Mouse (Mus musculus) retina, embryonic 14.5 days (tissue): ENCODE measurements around the gene Epsti1.

Experiments used
- DNase-seq: peaks from one replicate; pipeline ENCODE4 v3.0.0-alpha.2; 2015; ENCODE audit warnings: low spot score

The Epsti1 gene

GRCm38 (mm10) chr14:78015540-78016321, 111.7 kb downstream of the Epsti1 start:
- peak; percentile 32 for DNase-seq

- no peak for DNase-seq
These were observed 112.4 kb downstream of the Epsti1 start for GRCm38 (mm10) chr14:78016398-78016797.

- DNase-seq: peak; percentile 29
These were observed 115.9 kb downstream of the Epsti1 start for GRCm38 (mm10) chr14:78019935-78020334.

GRCm38 (mm10) chr14:78038876-78039275, 134.8 kb downstream of the Epsti1 start:
- no peak for DNase-seq

GRCm38 (mm10) chr14:78040643-78041042, 136.6 kb downstream of the Epsti1 start:
- no peak for DNase-seq

GRCm38 (mm10) chr14:78041886-78042526, 138.0 kb downstream of the Epsti1 start:
- DNase-seq: no peak

GRCm38 (mm10) chr14:78043079-78043478, 139.0 kb downstream of the Epsti1 start:
- DNase-seq: no peak

GRCm38 (mm10) chr14:78048258-78048657, 144.2 kb downstream of the Epsti1 start:
- DNase-seq: no peak

- DNase-seq: no peak
These were observed 144.6 kb downstream of the Epsti1 start for GRCm38 (mm10) chr14:78048674-78049073.
